In genomic region chr6:35288114-35288761, GRCm38 (mm10) we compare ENCODE assay signal across 9 mouse cellular contexts. TPM values are rescaled to one million over a fixed set of nuclear protein-coding genes. Genes with fewer than 3 reads are reported as not detected.
A peak's percentile ranks its signal among the peaks of the same experiment; 100 is the strongest.
DNase-seq lines count a peak whose midpoint lies in the region; ATAC-seq and TF ChIP-seq lines count a peak whose summit lies in the region.
"Had no signal": no experiment of that assay in that cellular context is flagged by ENCODE, and none has a peak within 500 bp of the region (broad histone marks: within the 10 kb centered on the region; RNA-seq: fewer than 3 reads in every experiment).

No protein-coding gene starts in this region.

- H3K4me2 ChIP-seq in midbrain, embryonic 11.5 days = no peak overlapping the region
- H3K4me2 ChIP-seq in embryonic facial prominence, embryonic 13.5 days = 0 out of 2 replicates have a peak overlapping the region, but pooled peaks have one; percentile 9
- peak overlapping the region; percentile 46 for H3K4me2 ChIP-seq in heart, embryonic 16.5 days (ENCODE audit: low read depth, low read length)
- no peak overlapping the region for H3K4me2 ChIP-seq in lung, postnatal 0 days (replicated peaks; ENCODE audit: low read depth, low read length)
- H3K4me2 ChIP-seq in stomach, embryonic 15.5 days = peak overlapping the region; percentile 8; the same call in 1 of the 2 replicates

- no peaks in the 10 kb centered on the region for H3K36me3 ChIP-seq in midbrain, embryonic 10.5 days
- no peaks in the 10 kb centered on the region for H3K36me3 ChIP-seq in midbrain, embryonic 11.5 days (ENCODE audit: control insufficient read depth, insufficient read depth, low read length)
- no peaks in the 10 kb centered on the region for H3K36me3 ChIP-seq in embryonic facial prominence, embryonic 13.5 days
- H3K36me3 ChIP-seq in heart, embryonic 16.5 days (ENCODE audit: control insufficient read depth, insufficient read depth) = no peaks in the 10 kb centered on the region
- no peaks in the 10 kb centered on the region for H3K36me3 ChIP-seq in lung, postnatal 0 days (ENCODE audit: insufficient read depth, low read length)
- H3K36me3 ChIP-seq in stomach, embryonic 15.5 days = no peaks in the 10 kb centered on the region

- H3K27ac ChIP-seq in midbrain, embryonic 10.5 days (replicated peaks) = peak overlapping the region; percentile 69; the same call in 1 of the 2 replicates
- no peak overlapping the region for H3K27ac ChIP-seq in midbrain, embryonic 11.5 days (ENCODE audit: low read depth, low read length)
- peak overlapping the region; percentile 64 for H3K27ac ChIP-seq in embryonic facial prominence, embryonic 13.5 days
- H3K27ac ChIP-seq in heart, embryonic 16.5 days (ENCODE audit: low read length) = peak overlapping the region; percentile 83
- H3K27ac ChIP-seq in lung, postnatal 0 days (ENCODE audit: low read length) = no peak overlapping the region
- peak overlapping the region; percentile 40; the same call in 1 of the 2 replicates for H3K27ac ChIP-seq in stomach, embryonic 15.5 days
- H3K27ac ChIP-seq: macrophage had no signal

- peak; percentile 15; the same call in 1 of the 2 replicates for TF ChIP-seq CTCF in lung, postnatal 0 days (IDR thresholded peaks at IDR 0.05)

- TF ChIP-seq EP300 in lung, postnatal 0 days (IDR thresholded peaks at IDR 0.05) = no peak

- H3K27me3 ChIP-seq in midbrain, embryonic 10.5 days (ENCODE audit: low read depth, poor library complexity, severe bottlenecking) = no peaks in the 10 kb centered on the region
- no peaks in the 10 kb centered on the region for H3K27me3 ChIP-seq in midbrain, embryonic 11.5 days (ENCODE audit: control insufficient read depth, insufficient read depth, low read length)
- no peaks in the 10 kb centered on the region for H3K27me3 ChIP-seq in embryonic facial prominence, embryonic 13.5 days
- no peaks in the 10 kb centered on the region for H3K27me3 ChIP-seq in heart, embryonic 16.5 days (ENCODE audit: control insufficient read depth, insufficient read depth, low read length)
- H3K27me3 ChIP-seq in lung, postnatal 0 days (replicated peaks; ENCODE audit: insufficient read depth, low read length) = no peaks in the 10 kb centered on the region
- H3K27me3 ChIP-seq in stomach, embryonic 15.5 days (replicated peaks) = no peaks in the 10 kb centered on the region

- no peak overlapping the region for H3K4me3 ChIP-seq in midbrain, embryonic 10.5 days
- H3K4me3 ChIP-seq in midbrain, embryonic 11.5 days (ENCODE audit: low read depth, low read length) = no peak overlapping the region
- H3K4me3 ChIP-seq in embryonic facial prominence, embryonic 13.5 days = no peak overlapping the region
- no peak overlapping the region for H3K4me3 ChIP-seq in heart, embryonic 16.5 days (ENCODE audit: low read length)
- H3K4me3 ChIP-seq in lung, postnatal 0 days (ENCODE audit: low read depth, low read length) = no peak overlapping the region
- no peak overlapping the region for H3K4me3 ChIP-seq in stomach, embryonic 15.5 days (replicated peaks)

- H3K9me3 ChIP-seq in midbrain, embryonic 10.5 days (replicated peaks) = no peaks in the 10 kb centered on the region
- no peaks in the 10 kb centered on the region for H3K9me3 ChIP-seq in midbrain, embryonic 11.5 days (ENCODE audit: control insufficient read depth, low read length)
- no peaks in the 10 kb centered on the region for H3K9me3 ChIP-seq in embryonic facial prominence, embryonic 13.5 days
- H3K9me3 ChIP-seq in heart, embryonic 16.5 days (replicated peaks; ENCODE audit: control insufficient read depth, low read length) = no peaks in the 10 kb centered on the region
- H3K9me3 ChIP-seq in lung, postnatal 0 days (ENCODE audit: low read length) = no peaks in the 10 kb centered on the region
- H3K9me3 ChIP-seq in stomach, embryonic 15.5 days = no peaks in the 10 kb centered on the region

- no peak for DNase-seq in midbrain, embryonic 10.5 days (ENCODE audit: low spot score)
- DNase-seq in midbrain, embryonic 11.5 days (ENCODE audit: low spot score, missing footprints) = no peak
- DNase-seq in kidney, postnatal 14 days = peak; percentile 72
- DNase-seq in lung, postnatal 0 days (ENCODE audit: low spot score) = peak; percentile 28

- H3K9ac ChIP-seq in midbrain, embryonic 11.5 days (ENCODE audit: low read length) = no peak overlapping the region
- no peak overlapping the region for H3K9ac ChIP-seq in embryonic facial prominence, embryonic 13.5 days
- peak overlapping the region; percentile 32; the same call in 1 of the 2 replicates for H3K9ac ChIP-seq in heart, embryonic 16.5 days (ENCODE audit: low read length)
- no peak overlapping the region for H3K9ac ChIP-seq in lung, postnatal 0 days (replicated peaks; ENCODE audit: low read depth)
- H3K9ac ChIP-seq in stomach, embryonic 15.5 days = no peak overlapping the region

- 82% methylated on average over 11 of the region's 11 CpGs for WGBS in midbrain, embryonic 10.5 days
- WGBS in midbrain, embryonic 11.5 days = 80% methylated on average over 11 of the region's 11 CpGs
- WGBS in embryonic facial prominence, embryonic 13.5 days = 62% methylated on average over 11 of the region's 11 CpGs
- 29% methylated on average over 11 of the region's 11 CpGs for WGBS in heart, embryonic 16.5 days
- 44% methylated on average over 11 of the region's 11 CpGs for WGBS in lung, postnatal 0 days
- 52% methylated on average over 11 of the region's 11 CpGs for WGBS in stomach, embryonic 15.5 days

- H3K4me1 ChIP-seq in midbrain, embryonic 10.5 days = peaks cover 12% of the 10 kb centered on the region
- no peaks in the 10 kb centered on the region; the same call in 1 of the 2 replicates for H3K4me1 ChIP-seq in midbrain, embryonic 11.5 days (ENCODE audit: control insufficient read depth, insufficient read depth, low read length)
- H3K4me1 ChIP-seq in embryonic facial prominence, embryonic 13.5 days = peaks cover 18% of the 10 kb centered on the region
- peaks cover 17% of the 10 kb centered on the region for H3K4me1 ChIP-seq in heart, embryonic 16.5 days (ENCODE audit: control insufficient read depth, insufficient read depth, low read length)
- H3K4me1 ChIP-seq in lung, postnatal 0 days (ENCODE audit: insufficient read depth, low read depth, low read length) = no peaks in the 10 kb centered on the region
- peaks cover 8% of the 10 kb centered on the region; the same call in 1 of the 2 replicates for H3K4me1 ChIP-seq in stomach, embryonic 15.5 days

- ATAC-seq in midbrain, embryonic 11.5 days (ENCODE audit: low FRiP score) = no peak
- peak; percentile 69; the same call in 1 of the 2 replicates for ATAC-seq in embryonic facial prominence, embryonic 13.5 days (ENCODE audit: insufficient number of reproducible peaks, insufficient read depth, low FRiP score, low TSS enrichment, low read depth)
- ATAC-seq in heart, embryonic 16.5 days (replicated peaks; ENCODE audit: extremely low read depth, insufficient read depth, low FRiP score) = peak; percentile 69
- ATAC-seq in lung, postnatal 0 days = peak; percentile 28; the same call in 1 of the 2 replicates
- ATAC-seq in stomach, embryonic 15.5 days (ENCODE audit: insufficient read depth, low FRiP score, low read depth) = peak; percentile 50; the same call in 1 of the 2 replicates
- no peak for ATAC-seq in monocyte, adult 5-6 weeks (replicated peaks; ENCODE audit: insufficient number of reproducible peaks, low FRiP score, low TSS enrichment, poor library complexity, severe bottlenecking)

RNA-seq across cellular contexts. Expression of gene Slc13a4, which starts 19.7 kb away (rescaled TPM):
- 0.16 and 0.37 TPM in 2 replicates for polyA plus RNA-seq in midbrain, embryonic 10.5 days (2016; fragmentation: Nextera tagmentation; extraction: Ambion mirVana)
- polyA plus RNA-seq in midbrain, embryonic 11.5 days (2014; fragmentation: Nextera tagmentation; extraction: Ambion mirVana) = 0.19 and 0.29 TPM in 2 replicates
- polyA plus RNA-seq in embryonic facial prominence, embryonic 13.5 days (2015; fragmentation: Nextera tagmentation; extraction: Ambion mirVana) = 0.19 and 0.58 TPM in 2 replicates
- 0.50 and 0.54 TPM in 2 replicates for polyA plus RNA-seq in heart, embryonic 16.5 days (2015; fragmentation: Nextera tagmentation; extraction: Ambion mirVana)
- 0.79 and 1.0 TPM in 2 replicates for polyA plus RNA-seq in lung, postnatal 0 days (2015; fragmentation: Nextera tagmentation; extraction: Ambion mirVana)
- polyA plus RNA-seq in stomach, embryonic 15.5 days (2015; fragmentation: Nextera tagmentation; extraction: Ambion mirVana) = 0.26 and 0.54 TPM in 2 replicates
- not detected in 3 replicates for total RNA-seq in monocyte, adult 5-6 weeks (2017)
- polyA plus RNA-seq: macrophage had no signal

RNA-seq across cellular contexts. Expression of gene Fam180a, which starts 37.7 kb away (rescaled TPM):
- polyA plus RNA-seq in midbrain, embryonic 10.5 days (2016; fragmentation: Nextera tagmentation; extraction: Ambion mirVana) = not detected in 2 replicates
- polyA plus RNA-seq in midbrain, embryonic 11.5 days (2014; fragmentation: Nextera tagmentation; extraction: Ambion mirVana) = not detected in 2 replicates
- polyA plus RNA-seq in embryonic facial prominence, embryonic 13.5 days (2015; fragmentation: Nextera tagmentation; extraction: Ambion mirVana) = 1.5 and 3.1 TPM in 2 replicates
- 1.2 and 1.3 TPM in 2 replicates for polyA plus RNA-seq in heart, embryonic 16.5 days (2015; fragmentation: Nextera tagmentation; extraction: Ambion mirVana)
- 3.4 and 4.4 TPM in 2 replicates for polyA plus RNA-seq in lung, postnatal 0 days (2015; fragmentation: Nextera tagmentation; extraction: Ambion mirVana)
- 1.3 and 2.4 TPM in 2 replicates for polyA plus RNA-seq in stomach, embryonic 15.5 days (2015; fragmentation: Nextera tagmentation; extraction: Ambion mirVana)
- total RNA-seq in monocyte, adult 5-6 weeks (2017) = 1.4 TPM in 1 of 3 replicates, not detected in the others
- polyA plus RNA-seq: macrophage had no signal

Comparison
In these comparisons a context has a peak if more than half of its experiments do, and no peak if none do; other contexts are left out.
1. H3K27ac ChIP-seq: peak in midbrain, embryonic 10.5 days (single experiment), embryonic facial prominence, embryonic 13.5 days (single experiment), heart, embryonic 16.5 days (single experiment) and stomach, embryonic 15.5 days (single experiment); none in midbrain, embryonic 11.5 days (single experiment) and lung, postnatal 0 days (single experiment).
2. DNase-seq: peak in kidney, postnatal 14 days (single experiment) and lung, postnatal 0 days (single experiment); none in midbrain, embryonic 10.5 days (single experiment) and midbrain, embryonic 11.5 days (single experiment).
3. ATAC-seq: peak in embryonic facial prominence, embryonic 13.5 days (single experiment), heart, embryonic 16.5 days (single experiment), lung, postnatal 0 days (single experiment) and stomach, embryonic 15.5 days (single experiment); none in midbrain, embryonic 11.5 days (single experiment) and monocyte, adult 5-6 weeks (single experiment).
4. H3K4me2 ChIP-seq: peak in embryonic facial prominence, embryonic 13.5 days (single experiment), heart, embryonic 16.5 days (single experiment) and stomach, embryonic 15.5 days (single experiment); none in midbrain, embryonic 11.5 days (single experiment) and lung, postnatal 0 days (single experiment).